Mouse (Mus musculus) layer of hippocampus, adult 8-10 months (tissue): ENCODE measurements around the gene Olfr465-ps1. TPM values are rescaled to one million over a fixed set of nuclear protein-coding genes. Genes with fewer than 3 reads are reported as not detected.
A peak's percentile ranks its signal among the peaks of the same experiment; 100 is the strongest.

Experiments used
- DNase-seq, 2 experiments: peaks; one replicate each; pipeline ENCODE4 v3.0.0; 2022; ENCODE audit warnings: low spot score in 2 of 2
- total RNA-seq, 4 experiments: library from RNA; stranded (reverse); gene quantifications; 2 replicates each; pipeline ENCODE4 v1.2.4; 2022

The Olfr465-ps1 gene
- total RNA-seq, result not detected

DNA sequence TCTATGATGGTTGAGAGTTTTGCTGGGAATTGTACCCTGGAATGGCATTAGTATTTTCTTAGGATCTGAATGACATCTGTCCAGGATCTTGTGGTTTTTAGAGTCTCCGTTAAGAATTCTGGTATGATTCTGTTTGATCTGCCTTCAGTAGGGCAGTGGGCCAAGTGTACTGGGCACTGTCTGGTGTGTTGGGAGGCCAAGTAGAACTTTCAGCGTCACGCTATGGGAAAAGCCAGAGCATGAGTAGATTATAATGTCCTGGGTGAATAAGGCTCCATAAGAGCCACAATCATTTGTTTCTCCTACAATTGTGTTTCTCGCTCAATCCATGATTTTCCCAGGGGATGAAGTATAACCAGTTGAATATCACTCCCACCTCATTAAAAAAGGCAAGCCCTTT is at the start of gene Olfr465-ps1:
Gene Olfr465-ps1 (plus strand): TSS at position 301 of the 400 bp plus-strand sequence.
- DNase-seq, result no peak

DNA sequence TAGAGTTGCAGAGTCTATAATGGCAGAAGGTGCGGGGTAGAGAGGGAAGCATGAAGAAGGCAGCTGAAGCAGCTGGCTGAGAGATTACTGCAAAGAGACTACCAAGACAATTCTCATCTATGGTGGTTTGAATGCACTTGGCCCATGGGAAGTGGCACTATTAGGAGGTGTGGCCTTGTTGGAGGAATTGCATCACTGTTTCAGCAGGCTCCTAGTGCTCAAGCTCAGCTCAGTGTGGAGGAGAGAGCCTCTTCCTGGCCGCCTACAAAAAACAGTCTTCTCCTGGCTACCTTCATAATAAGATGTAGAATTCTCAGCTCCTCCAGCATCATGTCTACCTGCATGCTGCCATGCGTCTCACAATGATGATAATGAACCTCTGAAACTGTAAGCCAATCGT is 42.0 kb upstream of the Olfr465-ps1 start:
- no peak for DNase-seq

DNA sequence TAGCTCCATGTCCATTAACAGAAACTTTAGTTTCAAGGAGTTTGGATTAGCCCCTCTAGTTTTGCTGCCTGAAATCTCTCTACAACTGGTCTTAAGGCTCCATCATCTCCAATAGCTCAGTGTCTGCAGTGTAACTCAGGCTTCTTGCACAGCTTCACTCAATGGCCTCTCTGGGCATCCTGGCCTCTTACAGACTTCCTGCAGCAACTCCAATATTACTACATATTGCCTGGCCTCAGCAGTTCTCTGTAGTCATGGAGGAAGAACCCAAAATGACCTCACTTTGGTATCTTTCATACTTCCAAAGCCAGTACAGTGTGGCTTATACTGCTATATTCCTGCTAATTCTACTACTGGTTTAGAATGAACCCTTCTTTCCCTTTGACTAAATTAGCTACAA is 40.9 kb upstream of the Olfr465-ps1 start:
- no peak for DNase-seq

DNA sequence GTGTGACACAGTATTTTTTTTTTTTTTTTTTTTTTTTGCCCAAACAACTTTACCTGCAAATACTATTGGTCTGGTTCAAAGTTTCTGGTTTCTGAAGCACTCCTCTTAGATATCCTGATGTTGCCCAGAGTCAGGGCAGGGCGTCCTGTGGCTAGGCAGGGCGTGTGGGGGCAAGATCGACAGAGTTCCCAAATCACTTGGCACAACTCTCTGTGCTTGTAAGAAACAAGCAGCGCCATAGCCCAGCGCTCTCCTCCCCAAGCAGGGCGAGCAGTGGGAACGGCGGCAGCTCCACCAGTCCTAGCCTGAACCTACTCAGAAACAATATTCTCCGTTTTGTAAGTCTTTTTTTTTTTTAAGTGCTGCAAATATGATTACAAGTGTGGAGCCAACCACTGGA is 37.2 kb upstream of the Olfr465-ps1 start:
- no peak for DNase-seq

DNA sequence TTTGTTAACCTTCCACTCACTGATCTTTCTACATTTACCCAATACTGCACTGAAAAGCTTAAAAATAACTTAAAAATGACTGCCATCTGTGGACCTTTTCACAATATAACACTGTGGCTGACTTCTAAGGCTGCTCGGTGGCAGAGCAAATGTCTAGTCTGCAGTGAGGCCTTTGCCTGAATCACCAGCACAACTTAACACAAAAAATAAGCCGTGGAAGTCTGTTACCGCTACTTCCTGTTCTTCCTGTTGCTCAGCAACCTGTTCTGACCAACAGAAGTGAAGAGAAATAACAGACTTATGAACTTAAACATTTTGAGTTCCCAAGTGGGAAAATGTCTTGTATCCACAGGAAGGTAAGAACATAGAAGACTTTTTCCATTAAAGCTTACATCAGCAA is 36.7 kb upstream of the Olfr465-ps1 start:
- DNase-seq, result no peak

DNA sequence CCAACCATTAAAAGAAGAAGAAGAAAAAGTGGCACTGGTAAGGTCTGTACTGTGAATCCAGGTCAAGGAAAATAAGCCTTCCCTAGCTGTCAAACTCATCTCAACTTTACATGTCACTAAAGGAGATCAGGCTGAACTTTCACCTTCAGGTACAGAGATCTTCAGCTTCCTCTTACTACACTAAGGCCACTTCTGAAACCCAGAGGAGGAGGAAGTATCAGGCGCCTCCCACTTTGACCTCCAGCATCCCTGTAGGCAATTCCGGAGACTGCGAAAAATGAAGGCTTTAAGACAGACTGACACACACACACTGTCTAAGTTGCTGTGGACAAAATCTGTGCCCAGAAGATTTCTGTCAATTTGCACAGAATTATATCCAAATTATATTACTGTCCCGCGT is 25.9 kb upstream of the Olfr465-ps1 start:
- DNase-seq, result no peak

DNA sequence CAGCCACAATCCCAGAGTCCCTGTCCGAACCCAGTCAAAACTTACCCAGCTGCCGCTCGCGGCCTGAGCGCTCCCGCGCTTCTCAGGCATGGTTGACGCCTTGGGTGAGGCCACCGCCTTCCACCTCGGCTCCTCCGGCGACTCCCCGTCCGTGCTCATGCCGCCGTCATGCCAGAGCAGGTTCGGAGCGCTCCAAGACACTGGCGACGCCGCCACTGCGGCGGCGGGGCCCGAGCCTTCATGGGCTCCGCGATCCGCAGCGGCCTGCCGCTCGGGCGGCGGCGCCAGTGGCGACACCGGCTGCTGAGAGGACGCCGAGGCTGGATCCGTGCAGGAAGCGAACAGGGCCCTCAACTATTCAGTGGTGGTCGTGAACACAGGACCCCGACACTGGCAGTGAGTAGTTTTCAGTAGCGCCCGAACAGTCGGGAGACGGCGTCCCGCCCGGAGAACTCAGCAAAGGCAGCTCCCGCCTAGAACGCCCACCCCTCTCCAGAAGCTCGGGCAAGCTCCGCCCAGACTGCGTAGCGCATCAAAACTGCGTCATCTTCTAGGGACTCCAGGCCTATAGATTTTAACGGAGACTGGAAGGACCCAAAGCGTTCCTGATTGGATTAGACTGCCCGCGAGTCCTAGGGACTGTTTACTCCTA is 25.3 kb upstream of the Olfr465-ps1 start, which contains the start of gene Mfsd14b:
Gene Mfsd14b (minus strand): TSS at position 517 of the 652 bp plus-strand sequence.
- peak; percentile 90 to 92 for DNase-seq

DNA sequence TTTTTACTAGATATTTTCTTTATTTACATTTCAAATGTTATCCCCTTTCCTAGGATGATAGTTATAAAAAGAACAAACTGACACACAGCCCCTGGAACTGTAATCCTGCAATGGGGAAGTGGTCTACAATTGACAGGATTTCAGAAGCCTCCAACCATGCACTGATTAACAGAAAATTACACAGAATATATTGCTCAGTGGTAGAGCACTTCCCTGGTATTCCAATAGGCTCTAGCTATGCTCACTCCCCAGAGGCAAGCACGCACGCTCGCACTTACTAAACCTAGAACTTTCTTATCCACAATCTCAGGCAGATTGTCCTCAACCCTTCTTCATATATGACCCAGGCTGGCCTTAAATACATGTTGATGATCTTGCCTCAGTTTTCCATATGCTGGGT is 24.6 kb upstream of the Olfr465-ps1 start:
- DNase-seq, result no peak

DNA sequence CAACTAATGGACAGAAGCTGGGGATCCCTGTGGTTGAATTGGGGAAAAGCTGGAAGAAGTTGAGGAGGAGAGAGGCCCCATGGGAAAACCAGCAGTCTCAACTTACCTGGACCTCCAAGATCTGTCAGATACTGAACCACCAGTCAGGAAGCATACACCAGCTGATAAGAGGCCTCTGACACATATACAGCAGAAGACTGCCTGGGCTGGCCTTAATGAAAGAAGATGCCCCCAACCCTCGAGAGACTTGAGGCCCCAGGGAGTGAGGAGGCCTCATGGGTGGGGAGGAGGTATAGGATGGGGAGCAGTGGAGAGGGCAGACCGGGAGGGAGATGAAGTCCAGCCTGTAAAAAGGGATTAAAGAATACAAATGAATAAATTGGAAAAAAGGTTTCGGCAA is 16.9 kb upstream of the Olfr465-ps1 start:
- no peak for DNase-seq

DNA sequence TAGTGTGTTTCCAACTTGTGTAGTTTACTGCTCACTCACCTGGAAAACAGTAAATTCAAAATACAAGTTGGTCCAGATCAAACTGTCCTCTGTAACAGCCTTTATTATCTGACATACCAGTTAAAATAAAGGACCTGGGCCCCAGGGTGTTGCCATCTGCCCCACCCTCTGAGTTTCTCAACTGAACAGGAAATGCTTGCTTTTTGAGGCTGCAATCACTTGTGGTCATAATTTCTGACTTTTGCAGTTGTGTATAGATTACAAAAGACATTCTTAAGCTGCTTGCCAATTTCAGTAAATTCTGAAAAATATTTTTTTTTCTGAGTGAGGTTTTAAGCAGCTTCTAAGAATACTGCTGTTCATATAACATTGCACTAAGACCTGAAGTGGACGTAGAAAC is 15.8 kb upstream of the Olfr465-ps1 start:
- no peak for DNase-seq

DNA sequence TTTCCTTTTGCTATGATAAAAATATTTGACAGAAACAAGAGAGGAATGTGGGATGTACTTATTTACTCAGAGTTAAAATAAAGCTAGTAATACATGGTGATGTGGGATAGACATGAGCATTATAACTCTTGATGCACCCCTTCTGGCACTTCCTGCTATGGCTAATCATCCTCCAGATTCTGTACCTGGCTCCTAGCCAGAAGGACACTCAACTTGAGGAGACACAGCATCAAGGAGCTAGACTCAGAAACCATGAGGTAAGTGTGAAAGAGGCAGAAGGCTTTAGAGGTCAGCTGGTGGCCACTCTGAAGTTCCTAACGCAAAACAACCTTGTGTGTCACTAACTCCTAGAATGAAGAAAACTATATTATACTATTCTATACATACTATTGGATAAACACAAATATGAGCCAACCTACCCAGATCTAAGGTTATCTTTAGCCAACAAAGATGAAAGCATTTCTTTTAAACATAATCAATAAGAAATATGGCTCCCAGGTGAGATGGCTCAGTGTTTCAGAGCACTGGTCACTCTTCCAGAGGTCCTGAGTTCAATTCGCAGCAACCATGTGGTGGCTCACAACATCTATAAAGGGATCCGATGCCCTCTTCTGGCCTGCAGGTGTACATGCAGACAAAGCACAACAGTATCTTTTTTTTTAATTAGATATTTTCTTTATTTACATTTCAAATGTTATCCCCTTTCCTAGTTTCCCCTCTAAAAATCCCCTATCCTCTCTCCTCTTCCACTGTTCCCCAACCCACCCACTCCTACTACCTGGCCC is 10.6 kb upstream of the Olfr465-ps1 start:
- DNase-seq, result no peak

DNA sequence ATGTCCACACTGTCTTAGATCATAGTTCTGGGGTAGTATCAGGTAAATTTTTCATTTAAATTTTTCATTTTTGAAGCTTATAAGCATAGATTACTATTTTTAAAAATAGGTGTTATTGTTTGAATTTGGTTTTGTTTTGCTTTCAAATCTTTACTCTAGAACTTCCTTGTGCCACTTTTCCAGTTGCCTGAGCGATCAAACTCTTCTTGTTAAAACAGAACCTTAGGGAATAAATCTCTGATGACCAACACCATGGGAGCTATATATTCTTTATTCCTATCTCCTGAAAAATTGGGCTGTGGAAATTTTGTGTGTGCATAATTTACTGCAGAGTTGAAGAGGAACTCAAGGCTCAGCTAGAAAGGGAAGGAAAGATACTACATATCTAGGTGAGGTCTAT is 12.1 kb downstream of the Olfr465-ps1 start, which contains the start of gene Olfr466:
Gene Olfr466 (plus strand): TSS at position 301 of the 400 bp plus-strand sequence.
- no peak for DNase-seq

DNA sequence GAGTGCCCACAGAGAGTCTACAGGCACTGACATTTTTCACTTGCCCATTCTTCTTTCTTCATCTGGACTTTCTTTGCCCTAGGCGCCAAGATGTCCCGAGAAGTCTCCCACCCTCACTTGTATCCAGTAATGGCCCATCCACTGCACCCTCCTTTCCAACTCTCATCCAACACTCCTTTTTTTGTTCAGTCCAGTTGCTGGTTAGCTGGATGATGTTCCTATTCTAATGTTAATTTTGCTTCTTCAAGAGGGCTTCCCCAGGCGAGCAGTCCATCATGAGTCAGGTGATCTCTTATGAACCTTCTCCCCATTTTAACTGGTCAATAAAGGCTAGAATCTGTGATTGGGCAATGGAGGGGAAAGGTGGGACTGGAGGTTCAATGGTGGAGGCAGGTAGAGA is 36.2 kb downstream of the Olfr465-ps1 start:
- no peak for DNase-seq

DNA sequence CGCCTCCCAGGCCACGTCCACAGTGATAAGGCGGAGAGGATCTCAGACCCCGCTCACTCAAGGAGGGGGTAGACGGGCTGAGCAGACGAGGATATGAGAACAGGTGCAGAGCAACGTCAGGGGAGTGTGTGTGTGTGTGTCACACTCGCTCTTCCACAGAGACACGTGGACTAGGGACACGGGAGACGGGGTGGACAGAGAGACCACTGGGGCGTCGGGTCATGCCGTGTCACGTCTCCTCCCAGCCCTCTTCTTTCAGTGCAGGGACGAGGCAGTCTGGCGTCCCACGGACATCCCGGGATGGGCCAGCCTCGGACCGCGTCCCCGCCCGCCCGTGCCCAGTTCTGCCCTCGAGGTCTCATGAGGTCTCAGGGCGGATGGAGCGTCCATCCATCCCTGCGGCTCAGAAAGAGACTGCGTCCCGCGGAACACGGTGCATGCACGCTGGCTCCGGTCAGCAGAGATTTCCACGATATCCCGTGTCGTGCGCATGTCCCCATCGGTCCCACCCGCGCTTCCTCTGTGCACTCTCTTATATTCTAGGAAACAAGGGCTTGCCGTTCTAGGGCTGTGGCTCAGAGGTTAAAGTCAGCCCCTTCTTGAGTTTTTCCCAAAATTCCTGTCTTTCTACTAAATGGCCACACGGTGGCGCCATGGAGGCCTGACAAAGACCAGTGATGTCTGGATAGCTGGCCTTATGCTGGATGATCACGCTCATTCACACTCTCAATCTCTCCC is 38.0 kb downstream of the Olfr465-ps1 start:
- peak; percentile 1 to 5 for DNase-seq

DNA sequence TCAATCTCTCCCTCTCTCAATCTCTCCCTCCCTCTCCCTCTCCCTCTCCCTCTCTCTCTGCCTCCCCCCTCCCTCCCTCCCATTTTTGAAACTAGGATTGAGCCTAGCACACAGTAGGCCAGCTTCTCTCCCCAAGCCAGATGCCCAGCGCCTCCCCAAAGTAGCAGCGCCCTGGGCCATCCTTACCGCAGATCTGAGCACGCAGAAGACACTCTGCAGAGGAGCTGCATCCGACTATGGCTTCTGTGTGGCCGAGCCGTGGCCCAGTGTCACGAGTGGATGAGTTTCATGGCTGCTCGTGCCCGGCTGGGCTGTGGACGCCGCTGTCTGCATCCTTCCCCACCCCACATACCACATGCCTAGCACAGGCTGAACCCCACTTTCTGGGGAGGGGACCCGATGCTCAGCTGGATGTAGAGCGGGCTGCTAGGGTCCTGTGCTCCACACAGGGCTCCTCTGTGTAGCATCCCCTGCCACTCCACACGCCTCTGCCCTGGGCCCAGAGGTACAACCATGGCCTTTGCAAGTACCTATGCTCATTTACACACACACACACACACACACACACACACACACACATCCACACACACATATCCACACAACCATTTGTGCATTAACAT is 38.7 kb downstream of the Olfr465-ps1 start:
- DNase-seq, result no peak

Other genes starting within 250 kb of the Olfr465-ps1 start
- 1 to 10 TPM; 3.6 to 4.1 (median 4.0) TPM for gene Cntnap3, start 234.1 kb upstream of the Olfr465-ps1 start, total RNA-seq
- gene Spata31, start 220.7 kb upstream of the Olfr465-ps1 start, total RNA-seq, result not detected
- not detected for gene Spata31d1c, start 105.0 kb upstream of the Olfr465-ps1 start, total RNA-seq
- gene Prss47, start 85.3 kb upstream of the Olfr465-ps1 start, total RNA-seq, result not detected
- gene Mfsd14b, start 25.1 kb upstream of the Olfr465-ps1 start, total RNA-seq, result 10 to 100 TPM; 37.1 to 48.9 (median 43.6) TPM
- gene Olfr466, start 12.2 kb downstream of the Olfr465-ps1 start, total RNA-seq, result not detected
- gene Nlrp4f, start 67.9 kb downstream of the Olfr465-ps1 start, total RNA-seq, result under 1 TPM in 2 of 4 experiments, not detected in 2; 0.17 to 0.18 TPM
- gene Gm10775, start 121.5 kb downstream of the Olfr465-ps1 start, total RNA-seq, result under 1 TPM in 2 of 4 experiments, not detected in 2; 0.31 to 0.36 TPM
- 10 to 100 TPM; 57.7 to 76.2 (median 66.0) TPM for gene Zfp369, start 140.7 kb downstream of the Olfr465-ps1 start, total RNA-seq